Mouse (Mus musculus) bone marrow, adult 2 months (tissue): Measurements from ENCODE around the gene Gas2. TPM values are rescaled to one million over a fixed set of nuclear protein-coding genes. Genes with fewer than 3 reads are reported as not detected.

Source experiments
- H3K27ac ChIP-seq: fragments of 200-500 bp; 2 replicates; pipeline ENCODE4 v1.5.1; 2012; ENCODE audit warnings: low read depth, mild to moderate bottlenecking, control low read depth, inconsistent platforms, low read length; ENCODE audit not compliant: control insufficient read depth, poor library complexity, insufficient read depth
- H3K4me1 ChIP-seq: fragments of 200-500 bp; 2 replicates; pipeline ENCODE4 v1.6.1; 2011; ENCODE audit warnings: low read length; ENCODE audit not compliant: control insufficient read depth, insufficient read depth
- H3K4me3 ChIP-seq: fragments of 200-500 bp; replicated peaks from 2 replicates; pipeline ENCODE3; 2011; ENCODE audit warnings: mild to moderate bottlenecking, low read depth, low read length, control low read depth; ENCODE audit not compliant: control insufficient read depth
- CTCF ChIP-seq: fragments of 200-500 bp; IDR thresholded peaks from 2 replicates; pipeline ENCODE4 v1.5.1; 2011; ENCODE audit warnings: low read length, control low read depth; ENCODE audit not compliant: control insufficient read depth, insufficient read depth
- POLR2A ChIP-seq: fragments of 200-500 bp; IDR thresholded peaks from 2 replicates; pipeline ENCODE4 v1.6.1; 2011; ENCODE audit warnings: low read depth, mild to moderate bottlenecking, control low read depth, low read length, borderline replicate concordance; ENCODE audit not compliant: control insufficient read depth
- WGBS: fragments of 180-500 bp; shearing (Covaris S2); methylation state at CpG from one replicate; pipeline ENCODE4 v1.1.7; 2018; 5-methylcytosine and 5-hydroxymethylcytosine counted together
- polyA plus RNA-seq: library from polyadenylated mRNA; stranded (reverse); fragments of >200 nt; gene quantifications from 2 replicates; pipeline ENCODE4 v1.2.4, GENCODE M21; 2011; ENCODE audit warnings: low replicate concordance; ENCODE audit not compliant: missing spikeins, insufficient read depth, insufficient read length

Gene Gas2
- polyA plus RNA-seq, 1 experiment = 5.4 TPM

DNA sequence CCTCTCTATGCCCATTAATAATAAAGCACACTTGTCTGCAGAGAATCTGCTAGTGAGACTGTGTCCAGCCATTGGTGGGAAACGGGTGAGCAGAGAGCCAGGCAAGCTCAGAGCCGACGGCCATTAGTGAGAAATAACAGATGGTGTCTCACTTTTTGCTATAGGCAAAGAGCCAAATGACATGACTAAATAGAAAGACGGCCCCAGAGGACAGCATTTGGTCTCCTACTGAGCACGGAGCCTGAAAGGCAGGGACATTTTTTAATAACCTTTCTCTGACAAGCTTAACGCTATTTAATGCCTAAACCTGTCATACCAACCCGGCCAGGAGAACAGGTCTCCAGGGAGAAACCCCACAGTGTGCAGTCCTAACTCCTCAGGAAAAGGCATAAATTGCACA, 29.9 kb upstream of the Gas2 start:
- TF ChIP-seq POLR2A = no peak
- no peak for TF ChIP-seq CTCF
- Histone ChIP-seq H3K4me3 (no peak overlapping the region), H3K27ac (no peak overlapping the region), H3K4me1 (no peaks in the 10 kb centered on the region)
- 82% methylated on average over 7 of the region's 7 CpGs for WGBS

DNA sequence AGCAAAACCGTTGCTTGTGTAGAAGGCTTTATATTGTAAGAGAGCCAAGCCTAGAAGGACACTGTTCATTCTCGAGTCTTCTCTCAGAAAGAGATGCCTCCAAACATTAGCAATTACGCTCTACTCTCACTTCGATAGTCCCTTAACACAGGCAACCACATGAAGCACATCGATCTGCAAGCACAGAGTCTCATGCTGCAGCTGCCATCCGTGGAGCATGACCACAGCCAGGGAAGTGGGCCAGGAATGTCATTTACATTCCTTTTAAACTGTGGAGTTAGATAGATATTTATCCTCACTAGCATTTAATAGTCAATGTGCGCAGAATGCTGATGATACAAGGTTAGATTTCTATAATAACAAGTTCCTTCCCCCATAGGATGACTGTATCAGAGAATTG, 21.3 kb upstream of the Gas2 start:
- no peak overlapping the region for H3K4me3 ChIP-seq
- no peak for TF ChIP-seq CTCF
- no peak for TF ChIP-seq POLR2A
- WGBS = 76% methylated on average over 7 of the region's 7 CpGs
- no peaks in the 10 kb centered on the region for H3K4me1 ChIP-seq
- H3K27ac ChIP-seq = no peak overlapping the region

DNA sequence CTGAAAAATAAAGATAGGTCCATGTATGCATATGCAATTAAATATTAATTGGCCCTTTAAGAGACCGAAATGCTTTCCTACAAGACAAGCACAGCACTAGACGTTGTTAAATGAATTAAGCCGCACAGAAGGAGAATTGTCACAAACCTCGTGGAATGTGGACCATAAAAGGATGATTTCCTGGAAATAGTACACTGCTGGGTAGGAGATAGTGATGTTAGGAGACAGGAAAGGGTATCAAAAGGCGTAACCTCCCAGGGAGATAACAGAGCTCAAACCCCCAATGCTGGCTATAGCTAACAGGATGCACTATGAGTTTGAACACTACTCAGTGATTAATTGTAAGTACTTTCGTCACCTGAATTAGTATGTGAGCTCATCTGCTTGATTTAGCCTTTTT, 10.9 kb upstream of the Gas2 start:
- Histone ChIP-seq H3K27ac (no peak overlapping the region), H3K4me3 (no peak overlapping the region), H3K4me1 (no peaks in the 10 kb centered on the region)
- 80% methylated on average over 6 of the region's 6 CpGs for WGBS
- no peak for TF ChIP-seq CTCF
- no peak for TF ChIP-seq POLR2A

DNA sequence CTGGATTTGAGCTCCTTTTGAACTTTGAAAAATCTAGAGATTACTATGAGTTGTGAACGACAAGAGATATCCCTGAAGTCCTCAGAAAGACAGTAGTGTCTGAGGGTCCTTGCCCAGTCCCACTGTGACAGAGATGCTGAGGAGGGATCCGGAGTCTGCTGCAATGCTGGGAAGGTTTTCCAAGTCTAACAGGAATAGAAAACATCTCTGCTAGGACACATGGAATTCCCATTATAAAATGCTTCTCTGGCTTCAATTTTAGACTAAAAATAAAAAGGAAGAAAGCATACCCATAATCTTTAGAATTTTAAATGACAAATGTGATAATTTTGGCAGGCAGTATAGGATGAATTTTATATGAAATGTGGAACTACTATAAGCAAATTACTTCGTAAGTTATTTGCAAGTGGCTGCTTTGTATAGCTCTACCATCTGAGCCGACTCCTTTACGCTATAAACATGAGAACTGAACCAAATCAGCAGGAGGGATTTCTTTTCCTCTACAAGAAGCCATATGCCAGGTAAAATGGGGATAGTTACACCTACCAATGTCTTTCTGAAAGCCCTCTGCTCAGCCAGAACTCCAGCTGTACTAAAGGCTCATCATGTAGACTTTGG, 9.8 kb upstream of the Gas2 start:
- WGBS = 92% methylated on average over 5 of the region's 5 CpGs
- no peak for TF ChIP-seq CTCF
- TF ChIP-seq POLR2A = no peak
- H3K27ac ChIP-seq = no peak overlapping the region
- no peak overlapping the region for H3K4me3 ChIP-seq
- H3K4me1 ChIP-seq = no peaks in the 10 kb centered on the region

DNA sequence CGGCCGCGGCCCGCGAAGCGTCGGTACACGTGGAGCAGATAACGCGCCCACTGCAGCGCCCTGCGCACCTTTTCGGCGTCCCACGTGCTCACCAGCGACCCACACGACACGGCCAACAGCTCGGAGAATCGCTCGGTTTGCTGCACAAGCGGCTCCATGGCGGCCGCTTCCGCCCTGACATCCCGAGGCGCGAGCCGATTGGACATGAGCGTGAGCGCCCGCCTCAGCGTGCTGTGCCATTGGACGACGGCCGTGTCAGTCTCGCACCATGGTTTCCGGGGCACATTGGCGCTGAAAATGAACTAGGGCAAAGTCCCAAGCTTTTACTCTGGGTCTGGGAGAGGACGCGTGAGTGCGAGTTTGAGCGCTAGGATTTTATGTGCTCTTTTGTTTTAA, 280 bp downstream of the Gas2 start, which contains the start of gene Fancf:
Gene Fancf, minus strand, starts transcription at position 171 of the 396 bp plus-strand sequence.
- WGBS = under 1% methylated on average over 43 of the region's 43 CpGs
- peak within 1 kb of the TSS; percentile 98 for H3K27ac ChIP-seq
- peak within 1 kb of the TSS; percentile 95 for H3K4me3 ChIP-seq
- TF ChIP-seq CTCF (no peak), POLR2A (peak; percentile 74; the same call in 1 of the 2 replicates)
- H3K4me1 ChIP-seq = peaks cover 4% of the 10 kb centered on the region

DNA sequence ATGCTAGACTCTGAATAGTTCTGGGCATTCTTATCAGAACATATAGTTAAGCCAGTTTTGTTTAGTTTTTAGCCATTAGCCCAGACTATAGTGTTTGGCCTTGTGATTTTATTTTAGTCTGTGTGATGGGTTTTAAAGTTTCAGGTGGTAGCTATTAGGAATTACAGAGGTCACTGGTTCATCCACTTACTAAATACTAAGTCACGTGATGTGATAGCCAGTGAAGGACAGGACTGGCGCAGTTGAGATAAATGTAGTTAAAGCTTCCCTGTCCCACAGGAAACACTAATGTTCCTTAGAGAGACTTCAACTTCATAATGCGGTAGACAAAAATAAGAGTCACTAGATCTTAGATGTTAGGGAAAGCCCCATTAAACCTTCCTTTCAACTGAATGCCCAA, 1.0 kb downstream of the Gas2 start:
- Histone ChIP-seq H3K27ac (no peak overlapping the region), H3K4me1 (peaks cover 4% of the 10 kb centered on the region), H3K4me3 (no peak overlapping the region)
- WGBS = 66% methylated on average over 3 of the region's 3 CpGs
- no peak for TF ChIP-seq CTCF
- TF ChIP-seq POLR2A = no peak

DNA sequence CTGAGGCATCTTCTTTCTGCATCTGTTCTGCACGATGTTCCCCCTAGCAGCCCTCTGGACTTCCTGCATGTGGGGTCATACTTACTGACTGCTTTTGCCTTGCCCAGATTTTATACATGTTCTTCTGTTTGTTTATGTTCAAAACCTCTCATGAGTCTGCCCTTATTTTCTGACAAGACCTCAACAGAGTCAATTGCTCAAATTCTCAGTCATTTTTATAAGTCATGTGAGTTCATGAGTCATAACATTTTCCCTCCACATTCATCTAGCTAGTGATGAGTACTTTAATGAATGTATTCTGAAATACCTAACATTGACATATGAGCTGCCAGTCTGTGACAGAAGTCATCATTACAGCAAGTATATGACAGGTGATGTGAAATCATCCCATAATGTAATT, 3.5 kb downstream of the Gas2 start:
- no peak overlapping the region for H3K4me3 ChIP-seq
- WGBS = 72% methylated on average over 1 of the region's 1 CpGs
- peaks cover 4% of the 10 kb centered on the region for H3K4me1 ChIP-seq
- TF ChIP-seq CTCF = no peak
- no peak for TF ChIP-seq POLR2A
- no peak overlapping the region for H3K27ac ChIP-seq

DNA sequence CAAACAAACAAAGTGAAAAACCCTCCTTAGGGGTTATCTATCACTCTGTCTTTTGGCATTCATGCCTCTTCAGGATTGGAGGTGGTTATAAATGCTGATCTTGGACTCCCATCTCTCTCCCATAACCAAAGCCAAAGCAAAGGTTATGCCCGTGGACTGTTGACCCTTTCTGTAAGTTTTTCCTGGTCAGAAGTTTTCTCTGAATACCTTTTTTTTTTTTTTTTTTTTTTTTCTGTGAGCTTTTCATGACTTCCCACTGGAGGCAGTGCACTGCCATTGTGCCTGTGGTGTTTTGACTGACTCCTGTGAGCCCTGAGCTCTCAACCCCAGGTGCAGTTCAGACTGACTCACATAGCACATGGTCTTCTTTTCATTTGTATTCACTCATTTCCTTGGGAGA, 6.2 kb downstream of the Gas2 start:
- Histone ChIP-seq H3K27ac (no peak overlapping the region), H3K4me3 (no peak overlapping the region)
- 73% methylated on average over 1 of the region's 1 CpGs for WGBS

DNA sequence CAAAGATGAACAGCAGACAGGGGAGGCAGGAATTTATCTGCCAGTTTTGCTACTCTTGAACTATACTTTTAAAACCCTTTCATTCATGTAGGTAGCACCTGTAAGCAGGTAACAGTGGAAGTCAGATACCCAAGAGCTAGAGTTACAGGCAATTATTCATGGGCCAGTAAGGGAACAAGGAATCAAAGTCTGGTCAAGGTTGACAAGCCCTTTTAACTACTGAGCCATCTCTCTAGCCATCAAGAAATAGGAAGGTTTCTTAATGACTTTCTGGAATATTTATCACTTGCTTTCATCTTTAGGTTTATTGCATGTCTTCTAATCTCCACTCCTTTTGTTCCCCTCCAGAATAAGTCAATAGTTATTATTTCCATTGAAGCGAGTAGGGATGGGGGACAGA, 10.2 kb downstream of the Gas2 start:
- H3K4me1 ChIP-seq = no peaks in the 10 kb centered on the region
- TF ChIP-seq CTCF = no peak
- TF ChIP-seq POLR2A = no peak
- H3K4me3 ChIP-seq = no peak overlapping the region
- WGBS = 67% methylated on average over 1 of the region's 1 CpGs
- no peak overlapping the region for H3K27ac ChIP-seq

More for the DNA sequence above, 6.2 kb downstream of the Gas2 start:
- H3K4me1 ChIP-seq = no peaks in the 10 kb centered on the region
- TF ChIP-seq POLR2A (no peak), CTCF (no peak)
